Mouse (Mus musculus) layer of hippocampus, adult 9-10 months (tissue): ENCODE measurements around the gene Fermt2.

Experiments used
- DNase-seq: peaks from one replicate; pipeline ENCODE4 v3.0.0; 2022; ENCODE audit warnings: low spot score

Gene Fermt2

DNA sequence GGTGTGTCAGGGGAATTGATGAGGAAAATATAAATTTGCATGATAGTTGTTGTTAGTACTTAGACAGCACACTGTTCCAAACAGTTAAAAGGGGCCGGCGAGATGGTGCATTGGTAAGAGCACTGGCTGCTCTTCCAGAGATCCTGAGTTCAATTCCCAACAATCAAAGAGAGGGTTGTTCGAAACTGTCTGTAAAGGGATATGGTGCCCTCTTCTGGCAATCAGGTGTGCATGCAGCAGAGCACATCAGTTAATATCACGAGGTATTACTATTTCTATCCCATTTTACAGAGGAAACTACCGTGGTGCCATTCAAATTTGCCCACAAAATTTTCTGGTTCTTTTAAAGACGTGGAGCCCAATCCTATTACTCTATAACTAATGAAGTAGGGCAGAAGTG lies 95.7 kb downstream of the Fermt2 start:
- DNase-seq = no peak

DNA sequence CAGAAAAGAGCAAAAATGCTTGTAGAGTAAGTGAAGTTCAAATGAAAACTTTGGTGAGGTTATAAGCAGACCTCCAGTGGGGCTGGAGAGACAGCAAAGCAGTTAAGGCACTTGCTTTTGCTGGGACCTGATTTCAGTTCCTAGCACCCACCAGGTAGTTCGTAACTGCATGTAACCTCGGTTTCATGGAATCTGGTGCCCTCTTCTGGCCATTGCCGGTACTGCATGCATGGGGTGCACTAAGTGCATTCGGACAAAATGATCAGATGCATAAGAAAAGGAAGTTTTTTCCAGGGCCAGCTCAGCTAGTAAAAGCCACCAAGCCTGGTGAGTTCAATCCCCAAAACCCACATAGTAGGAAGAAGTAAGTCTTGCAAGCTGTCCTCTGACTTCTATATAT lies 97.9 kb downstream of the Fermt2 start:
- DNase-seq = no peak

DNA sequence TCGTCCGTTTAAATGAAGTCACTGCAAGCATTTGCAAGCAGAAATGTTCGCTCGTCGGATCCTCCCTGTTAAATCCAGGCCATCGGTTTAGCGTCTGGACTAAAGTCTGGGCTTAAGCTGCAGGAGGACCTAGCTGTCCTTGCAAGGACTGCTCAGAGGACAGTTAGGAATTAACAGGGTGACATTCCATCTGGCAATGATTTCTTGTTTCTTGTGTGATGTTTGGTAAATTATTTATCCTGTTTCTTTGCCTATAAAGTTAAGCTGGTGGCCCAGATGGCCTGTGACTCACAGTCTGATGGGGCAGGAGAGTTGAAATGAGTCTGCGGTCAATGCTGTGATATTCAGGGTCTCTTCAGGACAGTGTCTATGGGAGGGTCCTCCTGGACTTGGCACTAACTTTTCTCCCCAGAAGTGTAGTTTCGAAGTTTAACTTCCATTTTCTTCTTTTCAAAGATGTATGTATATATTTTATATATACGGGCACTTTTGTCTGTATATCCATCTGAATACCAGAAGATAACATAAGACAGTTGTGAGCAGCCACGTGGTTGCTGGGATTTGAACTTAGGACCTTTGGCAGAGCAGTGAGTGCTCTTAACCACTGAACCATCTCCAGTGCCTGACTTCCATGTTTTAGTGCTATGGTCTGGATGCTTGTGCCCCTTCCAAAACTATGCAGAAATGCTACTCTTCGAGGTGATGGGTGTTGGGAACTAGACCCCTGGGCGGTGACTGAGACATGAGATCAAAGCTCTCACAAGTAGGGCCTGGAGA lies 99.7 kb downstream of the Fermt2 start:
- DNase-seq = no peak

DNA sequence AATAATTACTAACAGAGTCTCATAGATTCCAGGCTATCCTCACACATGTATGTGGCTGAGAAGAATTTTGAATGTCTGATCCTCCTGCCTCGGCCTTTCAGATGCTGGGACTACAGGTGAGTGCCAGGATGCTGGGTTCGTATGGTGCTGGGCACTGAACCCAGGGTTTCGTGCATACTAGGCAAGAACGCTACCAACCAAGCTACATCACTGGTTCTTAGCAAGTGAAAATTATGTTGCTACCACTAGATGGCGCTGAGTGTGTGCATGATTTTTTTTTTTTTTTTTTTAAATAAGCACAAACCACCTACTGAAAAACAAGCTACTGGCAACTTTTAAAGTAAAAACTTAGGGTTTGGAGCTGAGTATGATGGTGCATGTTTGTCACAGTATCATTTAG lies 106.7 kb downstream of the Fermt2 start:
- DNase-seq = peak; percentile 57

DNA sequence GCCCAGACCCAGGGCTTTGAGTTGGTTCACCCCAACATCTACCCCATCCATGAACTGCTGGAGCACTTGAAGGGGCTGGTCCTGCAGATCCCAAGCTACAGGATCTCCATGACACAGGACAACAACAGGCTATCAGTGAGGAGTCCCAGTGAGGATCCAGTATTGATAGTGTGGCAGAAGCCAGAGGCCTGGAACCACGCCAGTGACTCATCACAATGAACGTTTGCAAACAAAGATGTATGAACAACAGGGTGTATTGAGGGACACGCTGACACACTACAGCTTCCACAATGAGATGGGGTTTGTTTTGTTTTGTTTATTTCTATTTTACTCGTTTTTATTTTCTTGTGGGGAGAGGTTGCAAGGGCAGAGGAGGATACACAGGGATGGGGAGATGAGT lies 107.5 kb downstream of the Fermt2 start:
- DNase-seq = peak; percentile 38

DNA sequence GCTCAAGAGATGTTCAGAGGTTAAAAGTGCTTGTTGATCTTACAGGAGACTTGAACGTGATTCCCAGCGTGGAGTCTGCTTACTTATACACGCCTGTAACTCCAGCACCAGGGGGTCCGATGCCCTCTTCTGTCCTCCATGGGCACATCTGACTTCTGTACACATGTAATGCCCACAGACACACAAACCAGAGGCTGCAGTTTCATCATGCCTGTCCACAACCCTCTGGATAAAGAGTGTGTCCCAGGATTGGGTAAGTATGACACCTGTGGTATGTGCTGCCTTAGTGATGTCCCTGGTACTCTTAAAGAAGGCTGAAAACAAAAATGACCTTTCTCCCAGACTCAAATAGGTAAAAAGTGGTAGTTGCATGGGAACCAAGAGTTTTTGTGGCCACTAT lies 110.6 kb downstream of the Fermt2 start:
- DNase-seq = no peak

DNA sequence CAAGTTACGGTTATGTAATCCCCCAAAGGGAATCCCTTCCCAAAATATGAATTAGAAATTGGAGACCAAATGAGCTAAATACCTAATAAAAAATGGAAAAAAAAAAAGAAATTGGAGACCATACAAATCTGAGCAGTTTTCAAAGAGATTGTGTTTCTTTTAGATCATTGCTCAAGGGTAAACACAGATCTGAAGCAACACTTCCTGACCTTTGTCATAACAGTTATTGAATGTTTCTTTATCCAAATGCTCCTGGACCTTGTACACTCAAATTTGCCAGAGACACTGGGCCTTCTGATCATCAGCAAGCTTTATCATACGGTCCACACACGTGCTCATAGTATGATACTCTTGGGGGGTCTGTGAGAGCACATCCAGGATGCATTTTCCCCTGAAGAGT lies 111.4 kb downstream of the Fermt2 start:
- DNase-seq = no peak

DNA sequence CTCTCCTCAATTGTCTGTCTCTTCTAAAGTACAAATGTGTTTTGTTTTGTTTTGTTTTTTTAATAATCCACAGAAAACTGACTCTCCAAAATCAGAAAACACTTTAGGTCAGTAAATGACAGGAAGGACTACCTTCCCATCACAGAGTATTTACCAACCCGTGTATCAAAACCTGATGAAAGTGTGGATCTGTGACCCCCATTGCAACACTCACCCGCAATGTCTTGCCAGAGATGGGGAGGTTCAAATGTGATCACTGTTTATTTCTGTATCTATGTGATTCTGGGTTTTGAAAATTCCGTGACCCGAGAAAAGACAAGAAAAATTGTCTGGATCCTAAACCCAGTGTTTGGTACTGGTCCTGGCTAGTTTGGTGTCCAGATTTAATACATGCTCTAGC lies 113.7 kb downstream of the Fermt2 start:
- DNase-seq = no peak
